Mouse (Mus musculus) adrenal gland, postnatal 14 days (tissue): Measurements from ENCODE around the gene Hist1h3g. TPM values are rescaled to one million over a fixed set of nuclear protein-coding genes. Genes with fewer than 3 reads are reported as not detected.
"Not testable (repeated sequence)": the region's sequence is repeated elsewhere in the genome, so short reads cannot be mapped to it uniquely, and the experiment has no call there.

Source experiments
- DNase-seq: peaks from one replicate; pipeline ENCODE4 v3.0.0; 2021; ENCODE audit warnings: mixed read lengths
- total RNA-seq: library from RNA; stranded (reverse); gene quantifications from 2 replicates; pipeline ENCODE4 v1.2.3, GENCODE M21; 2021

Gene Hist1h3g
- total RNA-seq, 1 experiment from 2014 or later: 80.0 TPM

DNA sequence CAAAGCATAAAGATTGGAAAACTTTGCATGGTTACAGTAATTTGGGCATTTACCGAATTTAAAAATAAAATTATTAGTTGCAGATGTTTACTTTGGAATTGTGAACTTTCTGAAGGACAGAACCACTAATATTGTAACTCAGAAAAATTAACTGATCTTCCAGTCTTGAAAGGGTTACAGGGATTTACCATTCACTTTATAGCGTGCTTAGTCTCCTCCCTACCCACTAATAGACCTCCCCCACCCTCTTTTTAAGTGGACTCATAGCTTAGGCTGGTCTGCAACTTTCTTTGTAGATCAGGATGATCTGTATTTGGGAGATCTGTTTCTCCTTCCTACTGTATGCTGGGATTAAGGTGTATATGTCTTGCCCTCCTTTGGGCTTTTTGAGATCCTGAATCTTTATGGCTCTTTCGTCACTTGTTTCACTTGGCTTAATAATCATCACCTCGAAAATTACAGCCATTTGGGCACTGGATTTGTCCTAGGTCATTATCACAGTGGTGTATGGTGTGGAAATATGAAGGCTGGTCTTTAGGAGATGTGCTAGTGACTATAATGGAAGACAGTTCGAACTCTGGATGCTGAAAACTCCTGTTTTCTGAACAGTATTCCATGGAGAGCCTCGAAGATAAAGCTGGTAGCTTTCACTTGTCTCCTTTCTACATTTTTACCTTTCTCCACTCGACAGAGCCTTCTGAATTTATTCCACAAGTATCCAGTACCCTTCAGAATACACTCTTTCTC is 1.0 kb downstream of the Hist1h3g start:
- no peak for DNase-seq

DNA sequence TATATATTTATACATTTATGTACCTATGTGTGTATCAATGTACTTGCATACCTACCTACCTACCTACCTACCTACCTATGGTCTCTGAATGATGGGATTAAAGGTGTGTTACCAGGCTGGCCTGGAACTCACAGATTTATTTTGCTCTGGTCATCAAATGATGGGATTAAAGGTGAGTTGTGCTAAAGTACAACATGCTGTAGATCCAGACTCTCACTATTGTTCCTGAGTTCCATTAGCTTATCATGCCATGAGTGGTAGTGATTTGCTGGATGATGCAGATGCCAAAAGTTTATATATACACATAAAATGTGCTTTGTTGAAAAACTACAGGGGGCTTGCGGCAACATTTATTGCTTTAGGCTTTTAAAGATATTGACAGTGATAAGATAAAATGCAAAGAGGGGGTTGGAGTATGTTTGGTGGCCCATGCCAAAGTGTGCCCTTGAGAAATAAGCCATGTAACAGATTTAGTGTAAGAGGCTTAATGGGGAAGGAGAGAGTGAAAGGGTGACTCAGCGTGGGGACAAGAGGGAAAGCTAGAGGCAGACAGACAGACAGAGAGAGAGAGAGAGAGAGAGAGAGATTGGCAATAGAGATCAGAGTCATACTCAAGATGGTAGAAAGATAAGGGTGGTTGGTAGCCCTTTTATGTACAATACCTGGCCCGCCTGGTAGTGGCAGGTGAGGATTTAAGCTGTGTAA is 1.9 kb downstream of the Hist1h3g start:
- no peak for DNase-seq

DNA sequence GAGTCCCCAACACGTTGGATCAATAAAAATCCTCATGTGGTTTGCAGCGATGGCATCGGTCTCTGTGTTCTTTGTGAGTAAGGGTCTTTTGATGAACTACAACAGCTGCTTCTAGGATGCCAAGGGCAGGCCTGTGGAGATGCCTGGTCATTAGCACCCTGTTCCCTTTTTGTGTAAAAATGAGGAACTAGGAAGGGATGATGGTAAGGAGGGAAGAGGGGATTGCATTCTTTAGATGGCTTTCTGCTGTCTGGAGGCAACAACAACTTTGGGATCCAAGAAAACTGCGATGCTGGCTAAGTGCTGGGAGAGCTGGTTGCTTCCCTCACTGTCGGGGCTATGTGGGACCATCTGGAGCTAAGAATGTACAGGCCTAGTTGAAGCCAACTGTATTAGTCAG is 3.0 kb downstream of the Hist1h3g start:
- no peak for DNase-seq

DNA sequence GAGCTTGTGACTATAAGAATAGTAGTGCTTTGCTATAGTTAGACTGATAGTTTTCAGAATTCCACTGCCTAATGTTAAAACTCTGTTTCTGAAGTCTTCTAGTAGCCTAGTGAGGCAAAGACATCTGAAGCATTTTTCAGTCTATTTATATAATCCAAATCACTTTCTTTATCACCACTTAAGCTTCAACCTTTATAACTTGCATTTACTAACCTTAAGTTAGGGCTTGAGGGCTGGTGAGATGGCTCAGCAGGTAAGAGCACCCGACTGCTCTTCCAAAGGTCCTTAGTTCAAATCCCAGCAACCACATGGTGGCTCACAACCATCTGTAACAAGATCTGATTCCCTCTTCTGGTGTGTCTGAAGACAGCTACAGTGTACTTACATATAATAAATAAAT is 4.6 kb downstream of the Hist1h3g start:
- not testable (repeated sequence) for DNase-seq

DNA sequence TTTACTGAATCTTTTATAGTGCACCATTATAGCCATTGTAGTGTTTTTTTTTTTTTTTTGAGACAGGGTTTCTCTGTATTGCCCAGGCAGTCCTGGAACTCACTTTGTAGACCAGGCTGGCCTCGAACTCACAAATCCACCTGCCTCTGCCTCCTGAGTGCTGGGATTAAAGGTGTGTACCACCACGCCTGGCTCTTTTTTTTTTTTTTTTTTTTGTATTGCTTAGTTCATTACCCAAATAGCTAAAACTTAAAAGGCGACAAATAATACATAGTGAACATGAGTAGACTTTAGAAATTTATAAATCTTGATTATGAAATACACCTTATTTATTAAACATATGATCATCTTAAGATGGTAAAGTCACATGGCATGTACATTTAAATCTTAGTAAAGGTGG is 6.3 kb downstream of the Hist1h3g start:
- DNase-seq: no peak

DNA sequence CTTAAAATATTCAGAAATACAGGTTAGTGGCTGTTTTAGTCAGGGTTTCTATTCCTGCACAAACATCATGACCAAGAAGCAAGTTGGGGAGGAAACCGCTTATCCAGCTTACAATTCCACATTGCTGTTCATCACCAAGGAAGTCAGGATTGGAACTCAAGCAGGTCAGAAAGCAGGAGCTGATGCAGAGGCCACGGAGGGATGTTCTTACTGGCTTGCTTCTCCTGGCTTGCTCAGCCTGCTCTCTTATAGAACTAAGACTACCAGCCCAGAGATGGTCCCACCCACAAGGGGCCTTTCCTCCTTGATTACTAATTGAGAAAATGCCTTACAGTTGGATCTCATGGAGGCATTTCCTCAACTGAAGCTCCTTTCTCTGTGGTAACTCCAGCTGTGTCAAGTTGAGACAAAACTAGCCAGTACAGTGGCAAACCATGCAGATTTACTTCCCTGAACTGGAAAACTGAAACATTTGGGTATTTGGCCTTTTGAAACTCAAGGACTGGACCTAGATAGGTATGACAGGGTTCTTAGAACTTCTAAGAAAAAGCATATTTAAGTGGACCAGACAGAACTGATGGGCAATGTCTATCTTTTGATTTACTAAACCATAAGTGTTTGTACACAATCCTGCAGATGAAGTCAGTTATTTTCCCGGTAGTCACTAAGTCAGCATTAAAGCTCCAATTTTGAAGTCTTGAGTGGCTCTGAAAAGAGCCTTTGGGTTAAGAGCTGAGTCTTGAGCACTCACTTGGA is 7.2 kb downstream of the Hist1h3g start:
- DNase-seq: not testable (repeated sequence)

DNA sequence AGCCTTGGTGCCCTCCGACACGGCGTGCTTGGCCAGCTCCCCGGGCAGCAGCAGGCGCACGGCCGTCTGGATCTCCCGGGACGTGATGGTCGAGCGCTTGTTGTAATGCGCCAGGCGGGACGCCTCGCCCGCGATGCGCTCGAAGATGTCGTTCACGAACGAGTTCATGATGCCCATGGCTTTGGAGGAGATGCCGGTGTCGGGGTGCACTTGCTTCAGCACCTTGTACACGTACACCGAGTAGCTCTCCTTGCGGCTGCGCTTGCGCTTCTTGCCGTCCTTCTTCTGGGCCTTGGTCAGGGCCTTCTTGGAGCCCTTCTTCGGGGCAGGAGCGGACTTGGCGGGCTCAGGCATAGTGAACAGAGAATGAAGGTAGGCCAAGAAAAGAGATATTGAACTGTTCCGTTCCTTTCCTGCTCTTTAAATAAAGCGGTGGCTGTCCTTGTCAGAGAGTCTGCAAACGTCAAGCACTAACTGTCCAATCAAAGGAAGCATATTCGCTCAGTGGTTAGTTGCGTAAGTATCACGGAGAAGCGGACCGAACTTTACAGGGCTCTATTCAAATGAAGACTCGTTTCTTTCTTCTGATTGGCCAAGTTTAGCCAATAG is 7.9 kb downstream of the Hist1h3g start, which contains the start of gene Hist1h2bh:
TSS of gene Hist1h2bh (minus strand) at position 394 of the 609 bp plus-strand sequence.
- peak; percentile 77 for DNase-seq

DNA sequence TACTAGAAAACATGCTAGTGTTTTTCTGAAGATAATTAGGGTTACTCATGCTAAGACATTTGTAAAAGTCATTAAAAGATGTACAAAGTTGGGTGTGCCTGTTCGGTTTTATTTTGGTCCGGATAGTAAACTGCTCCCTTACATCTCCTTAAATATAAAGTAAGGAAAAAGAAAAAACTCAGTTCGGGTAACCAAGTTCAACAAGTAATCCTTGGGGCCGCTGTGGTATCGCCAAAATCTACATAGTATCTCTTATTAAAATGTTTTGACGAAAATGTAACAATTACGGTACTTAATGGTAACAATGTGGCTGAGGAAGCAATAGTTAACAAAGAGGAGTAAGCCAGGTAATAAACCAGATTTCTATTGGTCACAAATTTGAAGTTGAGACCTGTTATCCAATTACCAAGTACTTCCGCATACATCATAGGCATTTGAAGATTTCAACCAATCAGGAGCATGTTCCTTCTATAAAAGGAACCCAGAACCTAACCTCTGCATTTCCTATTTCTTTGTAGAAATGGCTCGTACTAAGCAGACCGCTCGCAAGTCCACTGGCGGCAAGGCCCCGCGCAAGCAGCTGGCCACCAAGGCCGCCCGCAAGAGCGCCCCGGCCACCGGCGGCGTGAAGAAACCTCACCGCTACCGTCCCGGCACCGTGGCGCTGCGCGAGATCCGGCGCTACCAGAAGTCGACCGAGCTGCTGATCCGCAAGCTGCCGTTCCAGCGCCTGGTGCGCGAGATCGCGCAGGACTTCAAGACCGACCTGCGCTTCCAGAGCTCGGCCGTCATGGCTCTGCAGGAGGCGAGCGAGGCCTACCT is 9.0 kb downstream of the Hist1h3g start, which contains the start of gene Hist1h3f:
TSS of gene Hist1h3f (plus strand) at position 88 of the 822 bp plus-strand sequence.
- DNase-seq: peak; percentile 82

DNA sequence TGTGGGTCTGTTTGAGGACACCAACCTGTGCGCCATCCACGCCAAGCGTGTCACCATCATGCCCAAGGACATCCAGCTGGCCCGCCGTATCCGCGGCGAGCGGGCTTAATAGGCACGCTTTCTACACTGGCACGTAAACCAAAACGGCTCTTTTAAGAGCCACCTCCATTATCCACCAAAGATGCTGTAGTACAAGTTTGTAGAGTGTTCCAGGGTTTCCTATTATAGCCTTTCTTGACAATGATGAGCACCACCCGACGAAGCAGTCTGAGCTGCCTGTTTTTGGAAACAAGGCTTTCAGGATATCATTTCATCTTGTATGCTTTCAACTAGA is 9.5 kb downstream of the Hist1h3g start:
- DNase-seq: not testable (repeated sequence)

DNA sequence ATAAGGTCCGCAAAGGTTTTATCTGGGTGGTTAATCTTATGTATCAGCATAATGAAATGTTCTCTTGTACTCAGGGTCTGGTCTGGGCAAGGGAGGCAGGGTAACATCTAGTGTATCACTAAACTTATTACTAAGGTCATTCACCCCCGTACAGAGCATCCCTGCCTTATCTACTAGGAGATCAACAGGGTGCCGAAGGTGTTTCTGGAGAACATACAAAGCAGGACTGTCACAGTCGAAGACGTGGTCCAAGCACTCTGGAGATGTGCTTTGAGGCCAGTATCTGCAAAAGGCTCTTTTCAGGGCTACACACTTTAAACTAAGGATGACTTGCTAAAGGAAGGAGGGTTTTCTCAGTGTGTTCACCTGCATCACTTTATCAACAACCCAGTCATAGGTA is 11.5 kb downstream of the Hist1h3g start:
- no peak for DNase-seq

DNA sequence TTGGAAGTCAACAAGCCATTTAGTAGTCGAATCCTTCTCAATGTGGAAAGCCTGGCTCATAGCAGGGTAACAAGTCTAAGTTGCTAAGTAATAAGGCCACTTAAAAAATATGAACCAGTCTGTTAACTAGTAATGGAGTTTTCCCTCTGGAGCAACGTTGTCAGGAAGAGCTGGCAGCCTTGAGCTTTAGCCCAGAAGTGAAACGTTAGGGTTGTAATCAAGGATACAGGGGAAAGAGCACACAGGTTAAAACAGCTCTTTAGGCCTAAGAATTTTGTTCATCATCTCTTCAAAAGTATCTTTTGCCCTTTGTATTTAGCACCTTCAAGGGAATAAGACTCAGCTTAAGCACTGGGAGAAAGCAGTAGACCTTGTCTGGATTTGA is 15.5 kb downstream of the Hist1h3g start:
- no peak for DNase-seq

DNA sequence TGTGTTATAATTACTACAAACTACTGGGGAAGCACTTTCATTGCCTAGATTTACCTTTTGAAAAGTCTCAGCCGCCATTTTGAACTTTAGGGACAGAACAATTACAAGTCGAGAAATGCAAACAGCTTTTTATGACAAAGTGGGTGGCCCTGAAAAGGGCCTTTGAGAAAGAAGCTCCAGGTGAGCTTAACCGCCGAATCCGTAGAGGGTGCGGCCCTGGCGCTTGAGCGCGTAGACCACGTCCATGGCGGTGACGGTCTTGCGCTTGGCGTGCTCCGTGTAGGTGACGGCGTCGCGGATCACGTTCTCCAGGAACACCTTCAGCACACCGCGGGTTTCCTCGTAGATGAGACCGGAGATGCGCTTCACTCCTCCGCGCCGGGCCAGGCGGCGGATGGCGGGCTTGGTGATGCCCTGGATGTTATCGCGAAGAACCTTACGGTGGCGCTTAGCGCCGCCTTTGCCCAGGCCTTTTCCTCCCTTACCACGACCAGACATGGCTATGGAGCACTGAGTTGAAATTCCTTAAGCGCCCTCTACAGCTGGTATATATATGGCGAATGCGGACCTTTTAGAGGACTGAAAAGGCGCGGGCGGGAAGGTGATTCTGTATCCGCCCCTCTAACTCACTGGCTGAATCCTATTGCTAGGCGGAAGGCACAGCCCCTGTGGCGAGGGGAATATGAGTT is 16.1 kb downstream of the Hist1h3g start, which contains the start of gene Hist1h4f:
TSS of gene Hist1h4f (minus strand) at position 503 of the 689 bp plus-strand sequence.
- DNase-seq: peak; percentile 91

DNA sequence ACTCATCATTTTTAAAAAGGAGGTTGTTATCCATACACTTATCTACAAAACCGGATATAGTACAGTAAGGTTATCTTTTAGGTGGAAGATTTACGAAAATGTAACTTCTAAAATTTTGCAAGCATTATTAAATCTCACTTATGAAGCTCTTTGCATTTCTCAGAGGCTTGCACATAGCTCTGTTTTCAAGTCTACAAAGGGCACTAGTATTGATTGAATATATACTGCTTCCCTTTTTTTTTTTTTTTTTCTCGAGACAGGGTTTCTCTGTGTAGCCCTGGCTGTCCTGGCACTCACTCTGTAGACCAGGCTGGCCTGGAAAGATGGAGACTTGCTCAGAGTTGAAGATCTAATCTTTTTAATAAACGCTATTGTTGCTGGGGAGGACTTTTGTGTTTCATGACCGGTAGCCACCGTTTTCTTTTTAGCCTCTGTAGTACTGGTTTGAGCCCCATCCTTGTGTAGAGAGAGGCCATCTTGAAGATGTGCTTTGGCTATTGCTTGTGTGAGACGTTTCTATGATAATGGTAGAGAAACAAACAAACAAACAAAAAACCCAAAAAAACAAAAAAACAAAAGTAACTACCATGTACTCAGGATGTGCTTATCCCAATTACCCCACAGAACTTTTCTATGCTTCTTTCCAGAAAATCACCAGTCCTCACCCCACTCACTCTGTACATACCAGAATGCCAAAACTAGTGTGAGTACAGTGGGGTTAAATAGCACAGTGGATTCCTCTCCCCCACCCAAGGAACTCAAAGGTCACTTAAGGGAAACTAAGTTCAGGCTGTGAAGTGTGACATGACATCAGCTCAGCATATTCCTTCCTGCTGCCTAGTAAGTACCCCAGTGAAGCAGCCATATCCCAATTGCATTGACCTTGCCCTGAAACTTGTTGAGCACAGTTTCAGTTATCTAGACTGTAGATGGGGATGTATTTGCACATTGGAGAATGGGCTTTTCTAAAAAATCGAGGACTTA is 17.0 kb downstream of the Hist1h3g start:
- DNase-seq: no peak

DNA sequence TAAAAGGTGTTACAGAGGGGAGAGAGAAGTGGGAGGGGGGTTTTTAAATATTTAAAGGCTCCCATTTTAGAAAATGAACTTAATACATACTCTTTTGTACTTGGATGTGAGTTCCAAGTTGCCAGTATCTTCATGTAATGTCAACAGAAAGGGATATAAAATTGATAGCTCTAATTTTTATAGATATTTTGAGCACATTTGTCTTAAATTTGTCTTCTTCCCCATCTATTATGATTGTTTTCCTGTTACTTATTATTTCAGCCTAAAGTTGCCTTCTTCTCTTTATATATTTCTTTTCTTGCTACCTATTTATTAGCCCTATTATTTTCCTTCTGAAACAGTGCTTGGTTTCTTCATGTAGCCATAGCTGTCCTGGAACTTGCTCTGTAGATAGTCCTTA is 17.7 kb downstream of the Hist1h3g start, which contains the start of gene Hist1h1d:
TSS of gene Hist1h1d (plus strand) at position 301 of the 400 bp plus-strand sequence.
- DNase-seq: no peak

DNA sequence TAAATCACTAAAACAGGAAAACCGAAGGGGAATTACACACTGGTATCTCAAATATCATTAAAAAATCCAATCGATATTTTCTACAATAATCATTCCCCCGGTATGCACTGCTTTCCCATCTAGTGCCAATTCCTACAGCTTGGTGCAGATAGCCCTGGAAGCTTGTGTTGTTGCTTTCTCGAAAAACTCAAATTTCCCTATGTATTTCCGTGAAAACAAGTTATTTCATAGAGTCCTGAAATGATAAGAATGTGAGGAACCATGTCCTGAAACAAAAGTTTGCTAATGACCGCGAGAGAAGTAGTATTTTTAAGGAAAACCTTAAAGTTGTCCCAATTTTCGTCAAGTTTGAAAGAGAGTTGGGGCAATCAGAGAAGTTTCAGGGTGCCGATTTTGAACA is 19.2 kb downstream of the Hist1h3g start:
- DNase-seq: no peak

DNA sequence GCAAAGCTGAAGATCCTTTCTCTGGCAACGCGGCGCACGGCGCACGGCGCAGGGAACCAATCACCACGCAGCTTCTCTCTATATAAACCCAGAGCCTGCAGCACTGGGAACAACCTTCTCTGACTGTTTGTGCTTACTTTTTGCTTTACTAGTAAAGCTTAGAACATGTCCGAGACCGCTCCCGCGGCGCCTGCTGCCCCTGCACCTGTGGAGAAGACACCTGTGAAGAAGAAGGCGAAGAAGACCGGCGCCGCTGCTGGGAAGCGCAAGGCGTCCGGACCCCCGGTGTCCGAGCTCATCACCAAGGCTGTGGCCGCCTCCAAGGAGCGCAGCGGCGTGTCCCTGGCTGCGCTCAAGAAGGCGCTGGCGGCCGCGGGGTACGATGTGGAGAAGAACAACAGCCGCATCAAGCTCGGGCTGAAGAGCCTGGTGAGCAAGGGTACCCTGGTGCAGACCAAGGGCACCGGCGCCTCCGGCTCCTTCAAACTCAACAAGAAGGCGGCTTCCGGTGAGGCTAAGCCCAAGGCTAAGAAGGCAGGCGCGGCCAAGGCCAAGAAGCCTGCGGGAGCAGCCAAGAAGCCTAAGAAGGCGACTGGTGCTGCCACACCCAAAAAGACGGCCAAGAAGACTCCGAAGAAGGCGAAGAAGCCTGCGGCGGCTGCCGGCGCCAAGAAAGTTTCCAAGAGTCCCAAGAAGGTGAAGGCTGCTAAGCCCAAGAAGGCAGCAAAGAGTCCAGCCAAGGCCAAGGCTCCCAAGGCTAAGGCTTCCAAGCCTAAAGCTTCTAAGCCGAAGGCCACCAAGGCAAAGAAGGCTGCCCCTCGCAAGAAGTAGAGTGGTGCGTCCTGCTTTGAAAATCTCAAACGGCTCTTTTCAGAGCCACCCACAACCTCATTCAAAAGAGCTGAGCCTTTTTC is 20.0 kb downstream of the Hist1h3g start:
- peak; percentile 83 for DNase-seq

DNA sequence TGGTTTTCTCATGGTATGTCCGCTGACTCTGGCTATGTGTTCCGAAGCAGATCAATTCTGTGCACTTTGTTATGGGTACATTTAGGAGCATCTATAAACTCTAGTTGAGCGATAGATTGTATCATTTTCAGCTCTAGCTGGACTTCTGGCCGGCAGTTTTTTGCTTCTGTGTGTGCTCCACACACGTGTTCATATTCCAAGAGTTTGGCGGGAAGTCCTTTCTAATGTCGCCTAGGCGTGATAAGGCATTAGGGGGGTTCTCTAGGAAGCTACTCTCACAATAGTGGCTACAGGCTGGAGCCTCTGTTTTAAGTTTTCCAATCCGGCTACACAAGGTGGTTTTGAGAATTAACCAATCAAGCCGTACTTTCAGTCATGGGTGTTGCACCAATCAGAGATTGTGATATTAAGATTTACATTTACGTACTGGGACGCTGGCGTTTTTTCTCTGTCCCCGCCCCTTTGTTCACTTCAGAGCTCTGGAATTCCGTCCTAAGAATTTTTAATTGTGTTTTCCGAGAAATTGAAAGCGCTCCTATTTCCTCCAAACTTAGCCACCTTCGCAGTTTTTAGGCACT is 20.7 kb downstream of the Hist1h3g start:
- DNase-seq: peak; percentile 72

DNA sequence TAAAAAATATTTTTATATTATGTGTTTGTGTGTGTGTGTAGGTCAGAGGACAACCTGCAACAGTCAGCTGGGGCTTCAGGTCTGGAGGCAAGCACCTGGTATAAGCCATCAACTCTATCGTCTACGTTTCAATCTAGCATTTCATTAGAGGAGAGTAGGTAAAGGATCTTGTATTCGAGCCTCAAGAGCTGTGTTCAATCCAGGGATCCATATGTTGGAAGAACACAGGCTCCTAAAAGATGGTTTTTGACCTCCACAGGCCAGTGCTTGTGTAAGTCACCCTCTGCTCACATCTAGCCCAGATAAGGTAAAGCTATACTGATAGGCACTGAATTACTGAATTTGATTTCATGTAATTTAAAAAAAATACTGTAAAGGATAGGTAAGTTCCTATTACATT is 21.7 kb downstream of the Hist1h3g start:
- no peak for DNase-seq
